ENCODE assay signal across 23 mouse cellular contexts in genomic region chr5:132206220-132206619, GRCm38 (mm10).
DNase-seq lines count a peak whose midpoint lies in the region; ATAC-seq and TF ChIP-seq lines count a peak whose summit lies in the region.
"Had no signal": no experiment of that assay in that cellular context is flagged by ENCODE, and none has a peak within 500 bp of the region (broad histone marks: within the 10 kb centered on the region; RNA-seq: fewer than 3 reads in every experiment).

No protein-coding gene starts in this region.

- no peak overlapping the region for H3K9ac ChIP-seq in liver, postnatal 0 days (replicated peaks)

- no peak overlapping the region for H3K4me3 ChIP-seq in liver, postnatal 0 days (ENCODE audit: low read depth, low read length)

- ATAC-seq in frontal cortex, adult (ENCODE audit: low TSS enrichment) = peak; percentile 66; the same call in 1 of the 2 replicates
- no peak for ATAC-seq in liver, postnatal 0 days
- ATAC-seq: activated CD4-positive, CD25-positive, alpha-beta regulatory T cell, adult 4 months; CD4-positive, CD25-positive, alpha-beta regulatory T cell, adult 4 months; Patski had no signal

- DNase-seq in frontal cortex, postnatal 10 days (ENCODE audit: low spot score in 2 of 2) = no peak
- DNase-seq in right cerebral cortex, adult 18-20 months = peak; percentile 20
- DNase-seq in right cerebral cortex, adult 2 months (ENCODE audit: low spot score in 2 of 2) = no peak
- DNase-seq in brain, adult 2 months (ENCODE audit: low read depth, low spot score) = peak; percentile 59
- DNase-seq in telencephalon, adult 2 months (ENCODE audit: low read depth, low spot score) = peak; percentile 27
- no peak for DNase-seq in liver, postnatal 0 days
- no peak for DNase-seq in layer of hippocampus, adult 9-11 months
- DNase-seq: adrenal gland, adult 2 months; adrenal gland, adult 8-10 months; adrenal gland, postnatal 10 days; adrenal gland, postnatal 14 days; adrenal gland, postnatal 25 days; adrenal gland, postnatal 36 days; B cell, adult 2 months; cerebellum, adult 11 months; cerebellum, adult 11-12 months; cerebellum, adult 18-20 months had no signal

- H3K27me3 ChIP-seq in liver, postnatal 0 days (ENCODE audit: insufficient read depth, low read length) = no peaks in the 10 kb centered on the region
- H3K27me3 ChIP-seq: CH12.LX had no signal

- 93% methylated on average over 1 of the region's 1 CpGs for WGBS in liver, postnatal 0 days (ENCODE audit: insufficient replicate concordance)

- H3K27ac ChIP-seq in liver, postnatal 0 days (ENCODE audit: low read depth) = no peak overlapping the region

- no peak overlapping the region for H3K4me2 ChIP-seq in liver, postnatal 0 days (ENCODE audit: low read depth, low read length)

- H3K4me1 ChIP-seq in liver, postnatal 0 days (ENCODE audit: insufficient read depth) = no peaks in the 10 kb centered on the region

- no peak for TF ChIP-seq CTCF in liver, postnatal 0 days (IDR thresholded peaks at IDR 0.05; ENCODE audit: low read depth)

- H3K36me3 ChIP-seq in liver, postnatal 0 days (replicated peaks; ENCODE audit: insufficient read depth, low read length) = no peaks in the 10 kb centered on the region
- H3K36me3 ChIP-seq: G1E had no signal

- H3K9me3 ChIP-seq in liver, postnatal 0 days (ENCODE audit: low read length) = no peaks in the 10 kb centered on the region
- H3K9me3 ChIP-seq: G1E had no signal

- no peak for TF ChIP-seq EP300 in liver, postnatal 0 days (IDR thresholded peaks at IDR 0.05; ENCODE audit: low read depth)

Comparison
In these comparisons a context has a peak if more than half of its experiments do, and no peak if none do; other contexts are left out.
1. DNase-seq: peak in right cerebral cortex, adult 18-20 months (single experiment), brain, adult 2 months (single experiment) and telencephalon, adult 2 months (single experiment); none in frontal cortex, postnatal 10 days (0 of 2), right cerebral cortex, adult 2 months (0 of 2), liver, postnatal 0 days (single experiment) and layer of hippocampus, adult 9-11 months (single experiment).